Mouse (Mus musculus) E14TG2a.4 (cell line): ENCODE results near the gene Ppp1r13b.
"Not testable (repeated sequence)": the region's sequence is repeated elsewhere in the genome, so short reads cannot be mapped to it uniquely, and the experiment has no call there.

Experiments
- H3K27me3 ChIP-seq: 2 replicates; pipeline ENCODE4 v1.6.1; 2014; ENCODE audit warnings: low read length, control low read depth; ENCODE audit not compliant: insufficient read depth
- H3K36me3 ChIP-seq: 2 replicates; pipeline ENCODE4 v1.6.1; 2014; ENCODE audit warnings: low read length, control low read depth; ENCODE audit not compliant: insufficient read depth
- H3K4me1 ChIP-seq: replicated peaks from 2 replicates; pipeline ENCODE4 v1.6.1; 2014; ENCODE audit warnings: low read depth, low read length, control low read depth
- H3K4me3 ChIP-seq: replicated peaks from 2 replicates; pipeline ENCODE4 v1.5.1; 2014; ENCODE audit warnings: mild to moderate bottlenecking, low read length
- H3K9me3 ChIP-seq: 2 replicates; pipeline ENCODE4 v1.6.1; 2014; ENCODE audit warnings: low read length, control low read depth
- CTCF ChIP-seq: conservative IDR thresholded peaks from 2 replicates; pipeline ENCODE4 v1.5.1; 2014; ENCODE audit warnings: low read length
- NANOG ChIP-seq: IDR thresholded peaks from 2 replicates; pipeline ENCODE4 v1.6.1; 2014; ENCODE audit warnings: borderline replicate concordance, low read length, mixed read lengths
- POU5F1 ChIP-seq: IDR thresholded peaks from 2 replicates; pipeline ENCODE4 v1.6.1; 2014; ENCODE audit warnings: low read length, borderline replicate concordance

Ppp1r13b gene

GRCm38 (mm10) chr12:111907970-111908681, at the start of gene Ppp1r13b:
TSS of gene Ppp1r13b (minus strand) at chr12:111908110.
- no peak for TF ChIP-seq POU5F1
- no peak for TF ChIP-seq NANOG
- no peak for TF ChIP-seq CTCF
- Histone ChIP-seq H3K27me3 (peaks cover 53% of the 10 kb centered on the region), H3K4me1 (peaks cover 18% of the 10 kb centered on the region), H3K4me3 (peak within 1 kb of the TSS; percentile 85), H3K36me3 (no peaks in the 10 kb centered on the region), H3K9me3 (no peaks in the 10 kb centered on the region)

GRCm38 (mm10) chr12:111956173-111956572, 48.3 kb upstream of the Ppp1r13b start:
- Histone ChIP-seq H3K4me1 (0 out of 2 replicates have a peak, but pooled peaks cover 6% of the 10 kb centered on the region), H3K9me3 (peaks cover 6% of the 10 kb centered on the region), H3K36me3 (peaks cover 20% of the 10 kb centered on the region), H3K27me3 (peaks cover 22% of the 10 kb centered on the region; the same call in 1 of the 2 replicates), H3K4me3 (no peak overlapping the region)
- no peak for TF ChIP-seq POU5F1
- no peak for TF ChIP-seq NANOG

- Histone ChIP-seq H3K27me3 (peaks cover 27% of the 10 kb centered on the region; the same call in 1 of the 2 replicates), H3K36me3 (no peaks in the 10 kb centered on the region), H3K4me1 (no peaks in the 10 kb centered on the region), H3K9me3 (no peaks in the 10 kb centered on the region), H3K4me3 (no peak overlapping the region)
- TF ChIP-seq CTCF (no peak), POU5F1 (no peak), NANOG (no peak)
These were observed 43.8 kb upstream of the Ppp1r13b start for GRCm38 (mm10) chr12:111951701-111952100.

GRCm38 (mm10) chr12:111950486-111950885, 42.6 kb upstream of the Ppp1r13b start:
- H3K4me3 ChIP-seq = no peak overlapping the region
- TF ChIP-seq CTCF (no peak), NANOG (no peak), POU5F1 (no peak)
- no peaks in the 10 kb centered on the region for H3K9me3 ChIP-seq
- H3K36me3 ChIP-seq = no peaks in the 10 kb centered on the region
- H3K4me1 ChIP-seq = peaks cover 6% of the 10 kb centered on the region
- peaks cover 23% of the 10 kb centered on the region; the same call in 1 of the 2 replicates for H3K27me3 ChIP-seq

DNA sequence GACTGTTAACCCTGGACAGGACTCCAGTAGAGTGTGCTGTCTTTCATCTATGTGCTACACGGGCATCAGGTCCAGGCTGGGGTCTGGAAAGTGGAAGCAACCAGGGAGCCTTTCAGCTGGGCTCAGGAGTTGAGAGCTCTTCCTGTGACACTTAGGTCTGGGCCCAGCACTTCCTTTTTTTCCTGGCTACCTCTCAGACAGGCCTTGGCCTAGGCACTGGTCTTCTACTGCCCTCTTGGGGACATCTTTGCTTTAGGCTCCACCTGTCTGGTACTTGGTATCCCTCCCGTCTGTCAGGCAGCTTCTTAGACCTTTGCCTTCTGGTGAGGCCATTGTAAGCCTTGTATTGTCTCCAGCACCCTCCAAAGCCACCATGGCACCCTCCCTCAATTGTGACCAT, 38.8 kb upstream of the Ppp1r13b start:
- no peaks in the 10 kb centered on the region for H3K36me3 ChIP-seq
- H3K4me3 ChIP-seq = no peak overlapping the region
- TF ChIP-seq POU5F1 = no peak
- no peak for TF ChIP-seq CTCF
- no peak for TF ChIP-seq NANOG
- no peaks in the 10 kb centered on the region for H3K9me3 ChIP-seq
- peaks cover 34% of the 10 kb centered on the region for H3K4me1 ChIP-seq
- peaks cover 8% of the 10 kb centered on the region; the same call in 1 of the 2 replicates for H3K27me3 ChIP-seq

- not testable (repeated sequence) for H3K4me3 ChIP-seq, H3K27me3 ChIP-seq, H3K9me3 ChIP-seq, H3K36me3 ChIP-seq
- H3K4me1 ChIP-seq = peaks cover 34% of the 10 kb centered on the region
These were observed 38.1 kb upstream of the Ppp1r13b start for GRCm38 (mm10) chr12:111945765-111946655.

DNA sequence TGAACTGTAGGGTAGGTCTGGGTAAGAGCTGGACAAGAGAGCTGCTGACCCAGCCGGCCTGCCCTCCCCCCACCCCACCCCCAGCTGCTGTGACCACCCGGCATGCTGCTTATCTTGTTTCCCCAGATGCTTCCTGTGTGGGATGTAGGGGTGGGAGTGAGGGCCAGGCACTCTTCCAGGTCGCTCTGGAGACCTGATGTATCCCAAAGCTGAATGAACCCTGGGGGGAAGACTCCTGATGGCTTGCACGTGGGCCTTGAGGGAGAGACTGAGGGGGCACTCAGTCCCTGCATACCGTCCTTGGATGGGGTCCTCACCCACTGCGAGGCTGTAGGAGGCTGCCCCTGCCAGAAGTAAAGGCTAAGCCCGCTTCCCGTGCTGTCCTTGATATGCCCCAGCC, 37.2 kb upstream of the Ppp1r13b start:
- no peak overlapping the region for H3K4me3 ChIP-seq
- H3K36me3 ChIP-seq = no peaks in the 10 kb centered on the region
- peaks cover 42% of the 10 kb centered on the region for H3K4me1 ChIP-seq
- TF ChIP-seq POU5F1 (no peak), NANOG (no peak), CTCF (no peak)
- no peaks in the 10 kb centered on the region for H3K9me3 ChIP-seq
- H3K27me3 ChIP-seq = peaks cover 5% of the 10 kb centered on the region

GRCm38 (mm10) chr12:111944065-111944987, 36.4 kb upstream of the Ppp1r13b start:
- Histone ChIP-seq H3K4me1 (peaks cover 49% of the 10 kb centered on the region), H3K4me3 (peak overlapping the region; percentile 27; the same call in 1 of the 2 replicates)
- not testable (repeated sequence) for H3K36me3 ChIP-seq, H3K27me3 ChIP-seq, H3K9me3 ChIP-seq
